Mouse (Mus musculus) kidney, embryonic 14.5 days (tissue): Measurements from ENCODE around the gene 2700049A03Rik. TPM values are rescaled to one million over a fixed set of nuclear protein-coding genes. Genes with fewer than 3 reads are reported as not detected.

Experiments used
- ATAC-seq: fragments of 200-750 bp; cut with Nextera tagmentation; 2 replicates; pipeline ENCODE4 v1.8.0; 2017; ENCODE audit warnings: moderate number of reproducible peaks, mild to moderate bottlenecking, moderate TSS enrichment, moderate library complexity; ENCODE audit not compliant: low FRiP score, low TSS enrichment
- H3K27ac ChIP-seq: fragments of 300-500 bp; sonication (generic); 2 replicates; pipeline ENCODE4 v1.5.1; 2014; ENCODE audit warnings: low read depth, mild to moderate bottlenecking, low read length, moderate library complexity, mixed read lengths
- H3K27me3 ChIP-seq: fragments of 300-500 bp; sonication (generic); 2 replicates; pipeline ENCODE4 v1.6.1; 2014; ENCODE audit warnings: mild to moderate bottlenecking, low read length; ENCODE audit not compliant: control insufficient read depth, insufficient read depth
- H3K36me3 ChIP-seq: fragments of 300-500 bp; sonication (generic); 2 replicates; pipeline ENCODE4 v1.6.1; 2014; ENCODE audit warnings: low read length, mixed read lengths; ENCODE audit not compliant: control insufficient read depth, insufficient read depth
- H3K4me1 ChIP-seq: fragments of 300-500 bp; sonication (generic); 2 replicates; pipeline ENCODE4 v1.6.1; 2014; ENCODE audit warnings: low read length, mixed read lengths; ENCODE audit not compliant: control insufficient read depth, insufficient read depth
- H3K4me2 ChIP-seq: fragments of 300-500 bp; sonication (generic); replicated peaks from 2 replicates; pipeline ENCODE4 v1.6.1; 2014; ENCODE audit warnings: low read depth, mild to moderate bottlenecking, low read length
- H3K4me3 ChIP-seq: fragments of 300-500 bp; sonication (generic); 2 replicates; pipeline ENCODE4 v1.5.1; 2014; ENCODE audit warnings: mild to moderate bottlenecking, low read length
- H3K9ac ChIP-seq: fragments of 300-500 bp; sonication (generic); 2 replicates; pipeline ENCODE4 v1.6.1; 2014; ENCODE audit warnings: low read depth, mild to moderate bottlenecking, low read length, moderate library complexity
- H3K9me3 ChIP-seq: fragments of 300-500 bp; sonication (generic); 2 replicates; pipeline ENCODE4 v1.6.1; 2016; ENCODE audit warnings: low read length; ENCODE audit not compliant: control insufficient read depth
- WGBS: fragments of 180-500 bp; shearing (Covaris S2); extraction: QIAGEN DNeasy Blood & Tissue Kit; methylation state at CpG from one replicate; pipeline ENCODE4 v1.1.7; 2014; 5-methylcytosine and 5-hydroxymethylcytosine counted together
- polyA plus RNA-seq: library from polyadenylated mRNA; unstranded; fragments of >200 nt; fragmentation: Nextera tagmentation; extraction: Ambion mirVana; gene quantifications from 2 replicates; pipeline ENCODE4 v1.2.1, GENCODE M21; 2014

2700049A03Rik gene
- polyA plus RNA-seq, 1 experiment from 2014 or later = 19.8 TPM

- H3K9ac ChIP-seq = no peak overlapping the region
- H3K27me3 ChIP-seq = no peaks in the 10 kb centered on the region
- peaks cover 20% of the 10 kb centered on the region for H3K36me3 ChIP-seq
- H3K9me3 ChIP-seq = peaks cover 23% of the 10 kb centered on the region
- no peak overlapping the region for H3K4me2 ChIP-seq
- 91% methylated on average over 9 of the region's 9 CpGs for WGBS
- no peak for ATAC-seq
- H3K4me3 ChIP-seq = no peak overlapping the region
- no peaks in the 10 kb centered on the region for H3K4me1 ChIP-seq
- no peak overlapping the region for H3K27ac ChIP-seq
Observed at GRCm38 (mm10) chr12:71242791-71243190, 106.1 kb downstream of the 2700049A03Rik start.

GRCm38 (mm10) chr12:71244766-71245390 lies 108.2 kb downstream of the 2700049A03Rik start:
- Histone ChIP-seq H3K4me3 (no peak overlapping the region), H3K9ac (no peak overlapping the region), H3K27me3 (no peaks in the 10 kb centered on the region), H3K4me1 (0 out of 2 replicates have a peak, but pooled peaks cover 7% of the 10 kb centered on the region), H3K9me3 (peaks cover 23% of the 10 kb centered on the region), H3K36me3 (peaks cover 20% of the 10 kb centered on the region), H3K27ac (no peak overlapping the region), H3K4me2 (no peak overlapping the region)
- 55% methylated on average over 11 of the region's 11 CpGs for WGBS
- ATAC-seq = no peak

- Histone ChIP-seq H3K4me1 (peaks cover 9% of the 10 kb centered on the region; the same call in 1 of the 2 replicates), H3K27ac (no peak overlapping the region; the same call in 1 of the 2 replicates), H3K27me3 (no peaks in the 10 kb centered on the region), H3K4me3 (no peak overlapping the region), H3K9ac (no peak overlapping the region), H3K4me2 (no peak overlapping the region), H3K9me3 (peaks cover 15% of the 10 kb centered on the region), H3K36me3 (peaks cover 17% of the 10 kb centered on the region)
- WGBS = 63% methylated on average over 8 of the region's 8 CpGs
- ATAC-seq = 0 out of 2 replicates have a peak, but pooled peaks have one; percentile 21
Observed at GRCm38 (mm10) chr12:71247191-71247590, 110.5 kb downstream of the 2700049A03Rik start.

GRCm38 (mm10) chr12:71249348-71249747 lies 112.7 kb downstream of the 2700049A03Rik start:
- Histone ChIP-seq H3K4me2 (no peak overlapping the region), H3K4me3 (no peak overlapping the region), H3K36me3 (peaks cover 1% of the 10 kb centered on the region; the same call in 1 of the 2 replicates), H3K4me1 (peaks cover 18% of the 10 kb centered on the region; the same call in 1 of the 2 replicates), H3K27me3 (no peaks in the 10 kb centered on the region), H3K27ac (no peak overlapping the region), H3K9me3 (no peaks in the 10 kb centered on the region; the same call in 1 of the 2 replicates), H3K9ac (no peak overlapping the region)
- no peak for ATAC-seq
- 44% methylated on average over 9 of the region's 9 CpGs for WGBS

- no peak overlapping the region for H3K4me3 ChIP-seq
- H3K4me2 ChIP-seq = no peak overlapping the region
- ATAC-seq = peak; percentile 63
- 18% methylated on average over 11 of the region's 11 CpGs for WGBS
- no peaks in the 10 kb centered on the region for H3K36me3 ChIP-seq
- no peak overlapping the region for H3K9ac ChIP-seq
- H3K9me3 ChIP-seq = no peaks in the 10 kb centered on the region
- H3K4me1 ChIP-seq = peaks cover 18% of the 10 kb centered on the region; the same call in 1 of the 2 replicates
- H3K27me3 ChIP-seq = no peaks in the 10 kb centered on the region
- no peak overlapping the region for H3K27ac ChIP-seq
Observed at GRCm38 (mm10) chr12:71252509-71253167, 116.0 kb downstream of the 2700049A03Rik start.

- H3K4me3 ChIP-seq = no peak overlapping the region
- H3K9me3 ChIP-seq = no peaks in the 10 kb centered on the region
- WGBS = 30% methylated on average over 7 of the region's 7 CpGs
- no peak for ATAC-seq
- no peaks in the 10 kb centered on the region for H3K27me3 ChIP-seq
- no peaks in the 10 kb centered on the region for H3K36me3 ChIP-seq
- H3K9ac ChIP-seq = no peak overlapping the region
- H3K27ac ChIP-seq = no peak overlapping the region
- peaks cover 11% of the 10 kb centered on the region; the same call in 1 of the 2 replicates for H3K4me1 ChIP-seq
- no peak overlapping the region for H3K4me2 ChIP-seq
Observed at GRCm38 (mm10) chr12:71254779-71255178, 118.1 kb downstream of the 2700049A03Rik start.

GRCm38 (mm10) chr12:71258196-71258920 lies 121.7 kb downstream of the 2700049A03Rik start:
- Histone ChIP-seq H3K9ac (no peak overlapping the region), H3K27me3 (no peaks in the 10 kb centered on the region), H3K4me3 (no peak overlapping the region), H3K9me3 (no peaks in the 10 kb centered on the region), H3K4me2 (no peak overlapping the region; the same call in 1 of the 2 replicates), H3K36me3 (no peaks in the 10 kb centered on the region), H3K4me1 (peaks cover under 1% of the 10 kb centered on the region; the same call in 1 of the 2 replicates), H3K27ac (no peak overlapping the region)
- ATAC-seq = peak; percentile 72
- WGBS = 22% methylated on average over 18 of the region's 18 CpGs

- H3K4me1 ChIP-seq = no peaks in the 10 kb centered on the region
- H3K9me3 ChIP-seq = peaks cover 5% of the 10 kb centered on the region; the same call in 1 of the 2 replicates
- WGBS = 67% methylated on average over 4 of the region's 4 CpGs
- no peaks in the 10 kb centered on the region for H3K27me3 ChIP-seq
- ATAC-seq = no peak
- no peak overlapping the region for H3K4me3 ChIP-seq
- H3K9ac ChIP-seq = no peak overlapping the region
- no peak overlapping the region for H3K4me2 ChIP-seq
- H3K36me3 ChIP-seq = no peaks in the 10 kb centered on the region
- H3K27ac ChIP-seq = no peak overlapping the region
Observed at GRCm38 (mm10) chr12:71264211-71264610, 127.6 kb downstream of the 2700049A03Rik start.
